Mouse (Mus musculus): ENCODE data around the gene Qtrt2. TPM values are rescaled to one million over a fixed set of nuclear protein-coding genes. Genes with fewer than 3 reads are reported as not detected.

Qtrt2 gene
- polyA plus RNA-seq, 1 experiment from 2014 or later = 27.7 TPM

- Histone ChIP-seq H3K9ac (ENCODE audit: low read length) (no peak overlapping the region), H3K27ac (ENCODE audit: low read depth, low read length) (no peak overlapping the region), H3K4me2 (ENCODE audit: low read length) (no peak overlapping the region), H3K27me3 (replicated peaks; ENCODE audit: control insufficient read depth, insufficient read depth, low read length) (no peaks in the 10 kb centered on the region), H3K4me3 (ENCODE audit: low read depth, low read length) (no peak overlapping the region), H3K36me3 (ENCODE audit: control insufficient read depth, insufficient read depth, low read length) (peaks cover 26% of the 10 kb centered on the region), H3K9me3 (replicated peaks; ENCODE audit: control insufficient read depth, low read length) (no peaks in the 10 kb centered on the region), H3K4me1 (ENCODE audit: control insufficient read depth, insufficient read depth, low read length) (no peaks in the 10 kb centered on the region)
- 66% methylated on average over 3 of the region's 3 CpGs for WGBS
- no peak for ATAC-seq
- no peak for DNase-seq (ENCODE audit: low spot score)
Measured at GRCm38 (mm10) chr16:43881636-43882035, 45.0 kb downstream of the Qtrt2 start.

- peaks cover 42% of the 10 kb centered on the region for H3K36me3 ChIP-seq (ENCODE audit: control insufficient read depth, insufficient read depth, low read length)
- no peaks in the 10 kb centered on the region for H3K4me1 ChIP-seq (ENCODE audit: control insufficient read depth, insufficient read depth, low read length)
- ATAC-seq (no peak), DNase-seq (ENCODE audit: low spot score) (no peak)
- no peaks in the 10 kb centered on the region for H3K9me3 ChIP-seq (replicated peaks; ENCODE audit: control insufficient read depth, low read length)
- 95% methylated on average over 6 of the region's 6 CpGs for WGBS
- no peak overlapping the region for H3K4me2 ChIP-seq (ENCODE audit: low read length)
- no peaks in the 10 kb centered on the region for H3K27me3 ChIP-seq (replicated peaks; ENCODE audit: control insufficient read depth, insufficient read depth, low read length)
- H3K4me3 ChIP-seq (ENCODE audit: low read depth, low read length) = no peak overlapping the region
- no peak overlapping the region for H3K9ac ChIP-seq (ENCODE audit: low read length)
- no peak overlapping the region for H3K27ac ChIP-seq (ENCODE audit: low read depth, low read length)
Measured at GRCm38 (mm10) chr16:43879769-43880168, 46.8 kb downstream of the Qtrt2 start.

- peaks cover 64% of the 10 kb centered on the region for H3K36me3 ChIP-seq (ENCODE audit: control insufficient read depth, insufficient read depth, low read length)
Measured at GRCm38 (mm10) chr16:43871419-43871818, 55.2 kb downstream of the Qtrt2 start.

GRCm38 (mm10) chr16:43869805-43870204 is 56.8 kb downstream of the Qtrt2 start:
- ATAC-seq = no peak
- Histone ChIP-seq H3K4me1 (ENCODE audit: control insufficient read depth, insufficient read depth, low read length) (no peaks in the 10 kb centered on the region), H3K9ac (ENCODE audit: low read length) (no peak overlapping the region), H3K9me3 (replicated peaks; ENCODE audit: control insufficient read depth, low read length) (no peaks in the 10 kb centered on the region), H3K4me3 (ENCODE audit: low read depth, low read length) (no peak overlapping the region), H3K27me3 (replicated peaks; ENCODE audit: control insufficient read depth, insufficient read depth, low read length) (no peaks in the 10 kb centered on the region), H3K4me2 (ENCODE audit: low read length) (no peak overlapping the region), H3K36me3 (ENCODE audit: control insufficient read depth, insufficient read depth, low read length) (peaks cover 50% of the 10 kb centered on the region), H3K27ac (ENCODE audit: low read depth, low read length) (no peak overlapping the region)
- DNase-seq (ENCODE audit: low spot score) = no peak

More at GRCm38 (mm10) chr16:43871419-43871818, 55.2 kb downstream of the Qtrt2 start:
- Histone ChIP-seq H3K4me1 (ENCODE audit: control insufficient read depth, insufficient read depth, low read length) (no peaks in the 10 kb centered on the region), H3K27me3 (replicated peaks; ENCODE audit: control insufficient read depth, insufficient read depth, low read length) (no peaks in the 10 kb centered on the region), H3K4me2 (ENCODE audit: low read length) (no peak overlapping the region), H3K4me3 (ENCODE audit: low read depth, low read length) (no peak overlapping the region), H3K27ac (ENCODE audit: low read depth, low read length) (no peak overlapping the region), H3K9me3 (replicated peaks; ENCODE audit: control insufficient read depth, low read length) (no peaks in the 10 kb centered on the region), H3K9ac (ENCODE audit: low read length) (no peak overlapping the region)
- DNase-seq (ENCODE audit: low spot score) = no peak
- WGBS = 91% methylated on average over 7 of the region's 7 CpGs
- ATAC-seq = no peak

GRCm38 (mm10) chr16:43860624-43861023 is 66.0 kb downstream of the Qtrt2 start:
- H3K4me1 ChIP-seq (ENCODE audit: control insufficient read depth, insufficient read depth, low read length) = no peaks in the 10 kb centered on the region
- no peaks in the 10 kb centered on the region for H3K9me3 ChIP-seq (replicated peaks; ENCODE audit: control insufficient read depth, low read length)
- ATAC-seq = no peak
- H3K36me3 ChIP-seq (ENCODE audit: control insufficient read depth, insufficient read depth, low read length) = peaks cover 25% of the 10 kb centered on the region
- H3K27ac ChIP-seq (ENCODE audit: low read depth, low read length) = no peak overlapping the region
- WGBS = 78% methylated on average over 6 of the region's 6 CpGs
- H3K27me3 ChIP-seq (replicated peaks; ENCODE audit: control insufficient read depth, insufficient read depth, low read length) = no peaks in the 10 kb centered on the region
- no peak overlapping the region for H3K9ac ChIP-seq (ENCODE audit: low read length)
- H3K4me2 ChIP-seq (ENCODE audit: low read length) = no peak overlapping the region
- no peak for DNase-seq (ENCODE audit: low spot score)
- no peak overlapping the region for H3K4me3 ChIP-seq (ENCODE audit: low read depth, low read length)

GRCm38 (mm10) chr16:43858941-43859476 is 67.6 kb downstream of the Qtrt2 start:
- ATAC-seq (peak; percentile 42), DNase-seq (ENCODE audit: low spot score) (peak; percentile 51)
- H3K9ac ChIP-seq (ENCODE audit: low read length) = no peak overlapping the region
- H3K4me1 ChIP-seq (ENCODE audit: control insufficient read depth, insufficient read depth, low read length) = no peaks in the 10 kb centered on the region
- no peak overlapping the region for H3K4me3 ChIP-seq (ENCODE audit: low read depth, low read length)
- no peak overlapping the region for H3K27ac ChIP-seq (ENCODE audit: low read depth, low read length)
- no peak overlapping the region for H3K4me2 ChIP-seq (ENCODE audit: low read length)
- peaks cover 21% of the 10 kb centered on the region for H3K36me3 ChIP-seq (ENCODE audit: control insufficient read depth, insufficient read depth, low read length)
- no peaks in the 10 kb centered on the region for H3K9me3 ChIP-seq (replicated peaks; ENCODE audit: control insufficient read depth, low read length)
- no peaks in the 10 kb centered on the region for H3K27me3 ChIP-seq (replicated peaks; ENCODE audit: control insufficient read depth, insufficient read depth, low read length)
- WGBS = 79% methylated on average over 5 of the region's 5 CpGs

- no peak overlapping the region for H3K9ac ChIP-seq (ENCODE audit: low read length)
- H3K4me3 ChIP-seq (ENCODE audit: low read depth, low read length) = no peak overlapping the region
- no peaks in the 10 kb centered on the region for H3K4me1 ChIP-seq (ENCODE audit: control insufficient read depth, insufficient read depth, low read length)
- no peaks in the 10 kb centered on the region for H3K27me3 ChIP-seq (replicated peaks; ENCODE audit: control insufficient read depth, insufficient read depth, low read length)
- ATAC-seq (no peak), DNase-seq (ENCODE audit: low spot score) (no peak)
- H3K4me2 ChIP-seq (ENCODE audit: low read length) = no peak overlapping the region
- H3K9me3 ChIP-seq (replicated peaks; ENCODE audit: control insufficient read depth, low read length) = no peaks in the 10 kb centered on the region
- no peak overlapping the region for H3K27ac ChIP-seq (ENCODE audit: low read depth, low read length)
- WGBS = 61% methylated on average over 1 of the region's 1 CpGs
- no peaks in the 10 kb centered on the region for H3K36me3 ChIP-seq (ENCODE audit: control insufficient read depth, insufficient read depth, low read length)
Measured at GRCm38 (mm10) chr16:43849839-43850238, 76.8 kb downstream of the Qtrt2 start.

GRCm38 (mm10) chr16:43841236-43841635 is 85.4 kb downstream of the Qtrt2 start:
- ATAC-seq = no peak
- WGBS = 91% methylated on average over 1 of the region's 1 CpGs
- Histone ChIP-seq H3K4me3 (ENCODE audit: low read depth, low read length) (no peak overlapping the region), H3K9ac (ENCODE audit: low read length) (no peak overlapping the region), H3K27ac (ENCODE audit: low read depth, low read length) (no peak overlapping the region), H3K4me1 (ENCODE audit: control insufficient read depth, insufficient read depth, low read length) (no peaks in the 10 kb centered on the region), H3K9me3 (replicated peaks; ENCODE audit: control insufficient read depth, low read length) (no peaks in the 10 kb centered on the region), H3K36me3 (ENCODE audit: control insufficient read depth, insufficient read depth, low read length) (no peaks in the 10 kb centered on the region), H3K27me3 (replicated peaks; ENCODE audit: control insufficient read depth, insufficient read depth, low read length) (no peaks in the 10 kb centered on the region), H3K4me2 (ENCODE audit: low read length) (no peak overlapping the region)
- DNase-seq (ENCODE audit: low spot score) = no peak

GRCm38 (mm10) chr16:43831957-43832356 is 94.7 kb downstream of the Qtrt2 start:
- H3K9me3 ChIP-seq (replicated peaks; ENCODE audit: control insufficient read depth, low read length) = no peaks in the 10 kb centered on the region
- H3K27ac ChIP-seq (ENCODE audit: low read depth, low read length) = no peak overlapping the region
- H3K4me1 ChIP-seq (ENCODE audit: control insufficient read depth, insufficient read depth, low read length) = no peaks in the 10 kb centered on the region
- no peaks in the 10 kb centered on the region for H3K27me3 ChIP-seq (replicated peaks; ENCODE audit: control insufficient read depth, insufficient read depth, low read length)
- DNase-seq (ENCODE audit: low spot score) (no peak), ATAC-seq (no peak)
- no peak overlapping the region for H3K9ac ChIP-seq (ENCODE audit: low read length)
- H3K4me2 ChIP-seq (ENCODE audit: low read length) = no peak overlapping the region
- no peak overlapping the region for H3K4me3 ChIP-seq (ENCODE audit: low read depth, low read length)
- H3K36me3 ChIP-seq (ENCODE audit: control insufficient read depth, insufficient read depth, low read length) = no peaks in the 10 kb centered on the region
- WGBS = 93% methylated on average over 2 of the region's 2 CpGs
